Mouse (Mus musculus): ENCODE results near the gene Amh. TPM values are rescaled to one million over a fixed set of nuclear protein-coding genes. Genes with fewer than 3 reads are reported as not detected.

Amh gene
- polyA plus RNA-seq, 1 experiment from 2014 or later, result 0.10 TPM

GRCm38 (mm10) chr10:80838346-80838912, 33.4 kb downstream of the Amh start:
- Histone ChIP-seq H3K27me3 (peaks cover 86% of the 10 kb centered on the region), H3K9ac (replicated peaks) (no peak overlapping the region), H3K27ac (replicated peaks) (no peak overlapping the region), H3K4me1 (peaks cover 1% of the 10 kb centered on the region), H3K9me3 (no peaks in the 10 kb centered on the region), H3K4me2 (replicated peaks) (no peak overlapping the region), H3K36me3 (no peaks in the 10 kb centered on the region), H3K4me3 (no peak overlapping the region)
- WGBS, result 59% methylated on average over 2 of the region's 2 CpGs
- ATAC-seq (ENCODE audit: low FRiP score, low read depth), result no peak

DNA sequence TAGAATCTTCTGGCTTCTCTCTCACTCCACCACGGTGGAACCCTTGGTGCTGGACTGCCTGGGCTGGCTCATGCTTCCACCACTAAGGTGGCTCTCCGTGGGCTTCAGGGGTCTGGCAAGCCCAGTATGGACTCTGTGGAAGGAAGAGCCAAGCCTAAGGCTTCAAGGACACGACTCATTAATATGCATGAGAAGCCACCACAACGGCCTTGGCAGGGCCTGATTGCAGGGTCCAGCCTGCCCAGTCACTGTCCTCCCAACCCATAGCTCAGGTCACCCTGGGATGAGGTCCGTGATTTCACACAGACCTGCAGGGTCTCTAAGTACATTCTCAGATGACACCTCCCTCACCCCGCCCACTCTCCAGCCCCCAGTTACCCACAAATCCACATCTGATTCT, 34.8 kb downstream of the Amh start:
- WGBS, result 54% methylated on average over 6 of the region's 6 CpGs
- H3K27me3 ChIP-seq, result peaks cover 86% of the 10 kb centered on the region
- no peak overlapping the region for H3K4me2 ChIP-seq (replicated peaks)
- H3K27ac ChIP-seq (replicated peaks), result no peak overlapping the region
- H3K36me3 ChIP-seq, result no peaks in the 10 kb centered on the region
- H3K4me3 ChIP-seq, result no peak overlapping the region
- H3K4me1 ChIP-seq, result peaks cover 11% of the 10 kb centered on the region
- ATAC-seq (ENCODE audit: low FRiP score, low read depth), result no peak
- no peak overlapping the region for H3K9ac ChIP-seq (replicated peaks)
- no peaks in the 10 kb centered on the region for H3K9me3 ChIP-seq

DNA sequence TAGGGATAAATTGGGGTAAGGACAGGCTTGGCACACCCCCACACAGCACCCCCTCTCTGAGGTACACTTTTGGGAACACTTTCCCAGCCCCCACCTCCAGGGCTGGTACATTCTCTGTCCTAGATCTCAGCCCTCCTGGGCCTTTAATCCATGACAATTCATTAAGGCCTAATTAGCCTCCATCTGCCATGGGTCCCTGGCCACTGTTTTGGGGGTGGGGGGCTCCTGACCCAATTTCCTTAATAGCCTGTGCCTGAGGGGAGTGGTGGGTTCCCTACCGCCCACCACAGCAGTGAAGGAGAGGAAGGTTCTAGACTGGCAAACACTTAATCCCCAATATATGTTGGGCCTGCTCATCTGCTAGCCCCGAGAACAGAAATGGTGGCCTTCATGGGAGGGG, 36.6 kb downstream of the Amh start:
- peaks cover 85% of the 10 kb centered on the region for H3K27me3 ChIP-seq
- H3K4me3 ChIP-seq, result no peak overlapping the region
- no peak overlapping the region for H3K9ac ChIP-seq (replicated peaks)
- H3K9me3 ChIP-seq, result no peaks in the 10 kb centered on the region
- no peaks in the 10 kb centered on the region for H3K36me3 ChIP-seq
- 83% methylated on average over 2 of the region's 2 CpGs for WGBS
- ATAC-seq (ENCODE audit: low FRiP score, low read depth), result no peak
- peaks cover 11% of the 10 kb centered on the region for H3K4me1 ChIP-seq
- H3K4me2 ChIP-seq (replicated peaks), result no peak overlapping the region
- H3K27ac ChIP-seq (replicated peaks), result no peak overlapping the region

GRCm38 (mm10) chr10:80842334-80842733, 37.3 kb downstream of the Amh start:
- H3K4me2 ChIP-seq (replicated peaks), result no peak overlapping the region
- no peaks in the 10 kb centered on the region for H3K36me3 ChIP-seq
- H3K27ac ChIP-seq (replicated peaks), result no peak overlapping the region
- 85% methylated on average over 15 of the region's 15 CpGs for WGBS
- ATAC-seq (ENCODE audit: low FRiP score, low read depth), result no peak
- no peak overlapping the region for H3K4me3 ChIP-seq
- peaks cover 11% of the 10 kb centered on the region for H3K4me1 ChIP-seq
- no peaks in the 10 kb centered on the region for H3K9me3 ChIP-seq
- peaks cover 78% of the 10 kb centered on the region for H3K27me3 ChIP-seq
- H3K9ac ChIP-seq (replicated peaks), result no peak overlapping the region

GRCm38 (mm10) chr10:80843087-80843930, 38.3 kb downstream of the Amh start:
- Histone ChIP-seq H3K27me3 (peaks cover 69% of the 10 kb centered on the region), H3K4me1 (peaks cover 11% of the 10 kb centered on the region), H3K4me3 (peak overlapping the region; percentile 44), H3K27ac (replicated peaks) (no peak overlapping the region), H3K36me3 (no peaks in the 10 kb centered on the region), H3K4me2 (replicated peaks) (peak overlapping the region; percentile 72), H3K9me3 (no peaks in the 10 kb centered on the region), H3K9ac (replicated peaks) (peak overlapping the region; percentile 50)
- WGBS, result 10% methylated on average over 32 of the region's 32 CpGs
- ATAC-seq (ENCODE audit: low FRiP score, low read depth), result 0 out of 2 replicates have a peak, but pooled peaks have one; percentile 55

DNA sequence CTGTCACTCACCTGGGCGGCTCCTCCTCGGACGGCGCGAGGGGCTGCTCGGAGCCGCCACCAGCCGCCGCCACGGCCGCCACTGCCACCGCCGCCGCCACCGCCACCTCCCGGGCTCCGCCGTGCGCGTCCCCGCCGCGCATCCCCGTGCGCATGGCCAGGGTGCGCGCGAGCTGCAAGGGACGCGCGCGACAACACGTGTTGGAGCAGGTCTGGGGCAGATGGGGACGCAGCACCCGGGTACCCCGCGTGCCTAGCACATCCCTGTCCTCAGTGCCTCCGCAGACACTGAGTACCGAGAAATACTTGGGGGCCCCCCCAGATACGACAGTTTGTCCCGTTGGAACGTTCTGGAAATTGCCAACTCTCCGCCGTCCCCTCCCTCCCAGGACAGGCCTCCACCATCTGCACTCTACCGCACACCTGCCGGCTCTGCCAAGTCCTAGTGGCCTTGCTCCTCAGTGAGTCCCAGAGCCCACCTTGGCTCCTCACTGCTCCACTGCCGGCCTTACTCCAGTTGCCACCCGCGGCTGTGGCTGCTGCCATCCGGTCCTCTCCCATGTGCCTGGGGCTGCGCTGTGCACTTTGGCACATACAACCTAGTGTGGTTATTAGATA, 39.0 kb downstream of the Amh start, which contains the start of gene Lingo3:
Gene Lingo3, minus strand, starts transcription at position 109 of the 617 bp plus-strand sequence.
- Histone ChIP-seq H3K36me3 (no peaks in the 10 kb centered on the region), H3K4me3 (peak within 1 kb of the TSS; percentile 44), H3K4me2 (replicated peaks) (peak within 1 kb of the TSS; percentile 72), H3K9me3 (no peaks in the 10 kb centered on the region), H3K27ac (replicated peaks) (no peak within 1 kb of the TSS), H3K9ac (replicated peaks) (peak within 1 kb of the TSS; percentile 50), H3K27me3 (peaks cover 66% of the 10 kb centered on the region), H3K4me1 (peaks cover 13% of the 10 kb centered on the region)
- ATAC-seq (ENCODE audit: low FRiP score, low read depth), result 0 out of 2 replicates have a peak, but pooled peaks have one; percentile 34
- 6% methylated on average over 44 of the region's 51 CpGs for WGBS

DNA sequence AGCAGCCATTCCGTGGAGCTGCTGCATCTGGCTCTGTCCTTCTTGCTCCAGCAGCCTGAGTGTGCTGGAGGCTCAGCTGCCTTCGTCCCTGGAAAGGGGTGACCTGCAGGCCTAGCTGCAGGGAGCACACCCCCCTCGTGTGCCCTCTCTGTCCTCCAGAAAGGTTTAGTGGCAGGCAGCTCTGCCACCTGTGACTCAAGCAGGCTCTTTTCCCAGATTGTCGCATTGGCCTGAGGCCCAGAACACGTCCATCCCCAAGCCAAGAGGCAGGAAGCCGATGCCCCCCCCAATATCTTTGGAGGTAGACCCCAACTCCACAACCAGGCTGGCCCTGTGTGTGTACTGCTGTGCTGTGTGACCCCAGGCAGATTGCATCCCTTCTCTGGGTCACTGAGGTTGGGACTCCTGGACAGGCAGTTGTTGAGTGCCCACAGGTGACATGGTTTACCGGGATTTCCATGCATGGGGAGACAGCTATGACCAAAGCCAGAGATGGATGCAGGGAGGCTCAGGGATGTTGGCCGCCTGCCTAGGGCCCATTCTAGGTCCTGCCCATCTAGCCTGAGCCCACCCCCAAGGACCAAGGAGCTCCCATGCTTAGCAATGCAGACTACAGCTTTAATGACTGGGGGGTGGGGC, 40.1 kb downstream of the Amh start:
- ATAC-seq (ENCODE audit: low FRiP score, low read depth), result no peak
- Histone ChIP-seq H3K27ac (replicated peaks) (no peak overlapping the region), H3K4me1 (peaks cover 13% of the 10 kb centered on the region)

DNA sequence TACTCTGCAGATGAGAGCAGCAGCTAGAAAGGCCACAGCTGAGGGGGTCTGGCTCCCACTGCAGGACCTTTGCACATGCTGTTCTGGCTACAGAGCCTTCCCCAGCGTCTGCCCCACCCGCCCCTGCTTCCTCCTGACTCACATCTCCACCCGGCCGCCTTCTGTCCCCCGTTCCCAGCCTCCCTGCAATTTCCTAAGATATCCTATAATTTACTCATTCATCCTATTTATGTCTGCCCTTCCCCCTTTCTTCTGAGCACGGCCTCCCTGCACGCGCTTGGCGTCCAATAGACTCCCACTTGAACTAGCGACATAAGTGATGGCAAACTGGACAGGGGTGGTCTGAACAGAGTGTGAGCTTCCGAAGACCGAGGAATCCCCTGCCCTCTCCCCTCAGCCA, 40.7 kb downstream of the Amh start:
- ATAC-seq (ENCODE audit: low FRiP score, low read depth), result no peak
- peaks cover 59% of the 10 kb centered on the region for H3K27me3 ChIP-seq

More for the DNA sequence above, 40.1 kb downstream of the Amh start:
- WGBS, result 65% methylated on average over 8 of the region's 8 CpGs
- H3K9me3 ChIP-seq, result no peaks in the 10 kb centered on the region
- no peak overlapping the region for H3K4me2 ChIP-seq (replicated peaks)
- peaks cover 59% of the 10 kb centered on the region for H3K27me3 ChIP-seq
- no peak overlapping the region for H3K9ac ChIP-seq (replicated peaks)
- H3K4me3 ChIP-seq, result no peak overlapping the region
- 0 out of 2 replicates have a peak, but pooled peaks cover 3% of the 10 kb centered on the region for H3K36me3 ChIP-seq

DNA sequence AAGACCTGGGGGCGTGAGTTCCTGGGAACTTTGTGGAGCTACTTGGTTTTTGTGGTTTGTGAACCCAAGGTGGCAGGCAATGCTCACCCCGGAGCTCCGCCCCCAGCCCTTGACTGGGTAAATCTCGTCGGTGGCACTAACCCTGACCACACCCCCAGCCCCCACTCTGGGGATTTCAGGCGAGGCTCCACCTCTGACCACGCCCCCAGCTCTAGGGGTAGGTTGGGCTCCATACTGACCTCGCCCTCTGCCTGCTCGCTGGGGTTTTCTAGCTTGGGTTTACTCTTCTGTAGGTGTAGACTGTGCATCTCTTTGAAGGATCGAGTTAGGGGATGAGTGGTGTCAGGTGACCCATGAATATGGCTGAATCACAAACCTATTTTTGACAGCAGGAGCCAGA, 43.5 kb downstream of the Amh start:
- Histone ChIP-seq H3K27ac (replicated peaks) (no peak overlapping the region), H3K4me3 (no peak overlapping the region), H3K36me3 (peaks cover 31% of the 10 kb centered on the region), H3K4me2 (replicated peaks) (no peak overlapping the region), H3K9ac (replicated peaks) (no peak overlapping the region), H3K4me1 (peaks cover 10% of the 10 kb centered on the region), H3K27me3 (peaks cover 30% of the 10 kb centered on the region), H3K9me3 (no peaks in the 10 kb centered on the region)
- 9% methylated on average over 10 of the region's 10 CpGs for WGBS
- ATAC-seq (ENCODE audit: low FRiP score, low read depth), result no peak

More for the DNA sequence above, 40.7 kb downstream of the Amh start:
- no peak overlapping the region for H3K27ac ChIP-seq (replicated peaks)
- peaks cover 13% of the 10 kb centered on the region for H3K4me1 ChIP-seq
- no peaks in the 10 kb centered on the region for H3K9me3 ChIP-seq
- WGBS, result 85% methylated on average over 11 of the region's 12 CpGs
- no peak overlapping the region for H3K4me2 ChIP-seq (replicated peaks)
- H3K4me3 ChIP-seq, result no peak overlapping the region
- H3K36me3 ChIP-seq, result 0 out of 2 replicates have a peak, but pooled peaks cover 5% of the 10 kb centered on the region
- H3K9ac ChIP-seq (replicated peaks), result no peak overlapping the region

DNA sequence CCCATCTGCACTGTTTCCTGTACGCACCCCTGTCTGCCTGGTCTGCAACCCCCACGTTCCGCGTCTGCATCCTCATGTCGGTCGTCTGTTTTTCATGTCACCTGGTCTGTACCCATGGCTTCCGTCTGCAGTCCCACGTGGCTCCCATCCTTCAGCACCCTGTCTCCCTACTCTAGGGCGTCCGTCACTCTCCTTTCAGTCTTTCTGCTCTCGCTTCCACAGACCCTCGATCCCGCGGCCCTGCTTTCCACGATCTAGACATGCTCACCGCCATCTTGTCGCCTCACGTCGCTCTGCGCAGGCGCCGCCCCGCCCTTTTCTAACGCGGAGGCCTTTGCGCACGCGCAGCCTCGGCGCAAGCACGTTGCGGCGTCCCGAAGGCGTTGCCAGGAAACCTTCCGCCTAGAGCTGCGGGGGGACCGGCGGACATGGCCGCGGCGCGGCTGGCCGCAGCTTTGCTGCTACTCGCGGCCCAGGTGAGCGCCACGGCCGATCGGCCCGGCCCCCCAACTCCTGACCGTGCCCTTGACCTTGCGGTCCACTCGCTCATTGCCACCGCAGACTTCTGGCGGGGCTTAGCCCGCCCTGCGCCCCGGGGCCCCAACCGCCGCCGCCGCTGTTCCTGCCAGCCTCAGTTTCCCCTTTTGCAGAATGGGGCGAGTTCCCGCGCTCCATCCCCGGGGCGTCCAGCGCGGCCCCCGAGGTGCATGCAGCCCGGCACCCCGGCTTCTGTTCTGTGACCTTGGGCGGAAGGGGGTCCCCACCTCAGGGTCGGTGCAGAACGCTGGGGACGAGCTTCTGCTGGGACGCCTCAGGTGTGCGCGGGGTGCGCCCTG, 50.1 kb downstream of the Amh start, which contains the start of the genes Lsm7 and Sppl2b:
Gene Lsm7, minus strand, starts transcription at position 297 of the 836 bp plus-strand sequence.
Gene Sppl2b, plus strand, starts transcription at position 363 of the 836 bp plus-strand sequence.
- H3K27me3 ChIP-seq, result no peaks in the 10 kb centered on the region
- peak; percentile 85 for ATAC-seq (ENCODE audit: low FRiP score, low read depth)
- no peaks in the 10 kb centered on the region for H3K9me3 ChIP-seq
- H3K4me1 ChIP-seq, result peaks cover 36% of the 10 kb centered on the region
- WGBS, result under 1% methylated on average over 81 of the region's 81 CpGs
- peak within 1 kb of the TSS; percentile 89 for H3K9ac ChIP-seq (replicated peaks)
- peaks cover 28% of the 10 kb centered on the region for H3K36me3 ChIP-seq
- peak within 1 kb of the TSS; percentile 46 for H3K27ac ChIP-seq (replicated peaks)
- H3K4me2 ChIP-seq (replicated peaks), result peak within 1 kb of the TSS; percentile 99
- peak within 1 kb of the TSS; percentile 94 for H3K4me3 ChIP-seq

- Histone ChIP-seq H3K27ac (replicated peaks) (0 out of 2 replicates have a peak overlapping the region, but pooled peaks have one; percentile 46), H3K9ac (replicated peaks) (peak overlapping the region; percentile 89), H3K9me3 (no peaks in the 10 kb centered on the region), H3K4me2 (replicated peaks) (peak overlapping the region; percentile 99), H3K27me3 (no peaks in the 10 kb centered on the region), H3K36me3 (peaks cover 26% of the 10 kb centered on the region), H3K4me1 (peaks cover 36% of the 10 kb centered on the region), H3K4me3 (peak overlapping the region; percentile 94)
- 25% methylated on average over 11 of the region's 11 CpGs for WGBS
- ATAC-seq (ENCODE audit: low FRiP score, low read depth), result peak; percentile 8; the same call in 1 of the 2 replicates
These were observed 50.7 kb downstream of the Amh start for GRCm38 (mm10) chr10:80855749-80856073.

Measured in midbrain, embryonic 12.5 days (tissue).